Mouse (Mus musculus): ENCODE data around the gene Per2. TPM values are rescaled to one million over a fixed set of nuclear protein-coding genes. Genes with fewer than 3 reads are reported as not detected.

The Per2 gene
- polyA plus RNA-seq, 1 experiment: 18.1 TPM

- TF ChIP-seq CTCF (IDR thresholded peaks at IDR 0.05; ENCODE audit: borderline replicate concordance, insufficient read depth, low read depth, low read length) (no peak), POLR2A (IDR thresholded peaks at IDR 0.05; ENCODE audit: borderline replicate concordance, insufficient read depth, low read length) (no peak)
- H3K27me3 ChIP-seq (ENCODE audit: control insufficient read depth, insufficient read depth, low read length): no peaks in the 10 kb centered on the region; the same call in 1 of the 2 replicates
- WGBS: 72% methylated on average over 23 of the region's 23 CpGs
Observed at GRCm38 (mm10) chr1:91370055-91370454, 89.1 kb downstream of the Per2 start.

GRCm38 (mm10) chr1:91369408-91369807 is 89.7 kb downstream of the Per2 start:
- TF ChIP-seq POLR2A (IDR thresholded peaks at IDR 0.05; ENCODE audit: borderline replicate concordance, insufficient read depth, low read length): no peak
- no peak for TF ChIP-seq CTCF (IDR thresholded peaks at IDR 0.05; ENCODE audit: borderline replicate concordance, insufficient read depth, low read depth, low read length)
- Histone ChIP-seq H3K4me1 (ENCODE audit: control insufficient read depth, insufficient read depth, low read length) (no peaks in the 10 kb centered on the region), H3K27ac (ENCODE audit: insufficient read depth, low read length) (no peak overlapping the region), H3K27me3 (ENCODE audit: control insufficient read depth, insufficient read depth, low read length) (no peaks in the 10 kb centered on the region; the same call in 1 of the 2 replicates), H3K4me3 (replicated peaks; ENCODE audit: insufficient read depth, low read depth, low read length) (no peak overlapping the region)
- WGBS: 70% methylated on average over 4 of the region's 4 CpGs
- DNase-seq: no peak

More at GRCm38 (mm10) chr1:91370055-91370454, 89.1 kb downstream of the Per2 start:
- no peak overlapping the region for H3K4me3 ChIP-seq (replicated peaks; ENCODE audit: insufficient read depth, low read depth, low read length)
- DNase-seq: no peak
- H3K4me1 ChIP-seq (ENCODE audit: control insufficient read depth, insufficient read depth, low read length): no peaks in the 10 kb centered on the region
- H3K27ac ChIP-seq (ENCODE audit: insufficient read depth, low read length): no peak overlapping the region

- no peaks in the 10 kb centered on the region for H3K4me1 ChIP-seq (ENCODE audit: control insufficient read depth, insufficient read depth, low read length)
- DNase-seq: no peak
- TF ChIP-seq CTCF (IDR thresholded peaks at IDR 0.05; ENCODE audit: borderline replicate concordance, insufficient read depth, low read depth, low read length) (no peak), POLR2A (IDR thresholded peaks at IDR 0.05; ENCODE audit: borderline replicate concordance, insufficient read depth, low read length) (no peak)
- 100% methylated on average over 3 of the region's 3 CpGs for WGBS
- no peaks in the 10 kb centered on the region; the same call in 1 of the 2 replicates for H3K27me3 ChIP-seq (ENCODE audit: control insufficient read depth, insufficient read depth, low read length)
- no peak overlapping the region for H3K27ac ChIP-seq (ENCODE audit: insufficient read depth, low read length)
- no peak overlapping the region for H3K4me3 ChIP-seq (replicated peaks; ENCODE audit: insufficient read depth, low read depth, low read length)
Observed at GRCm38 (mm10) chr1:91367295-91367694, 91.8 kb downstream of the Per2 start.

GRCm38 (mm10) chr1:91366215-91367108 is 92.7 kb downstream of the Per2 start, which contains the start of gene Erfe:
Gene Erfe, plus strand, starts transcription at chr1:91366430.
- no peak for TF ChIP-seq POLR2A (IDR thresholded peaks at IDR 0.05; ENCODE audit: borderline replicate concordance, insufficient read depth, low read length)
- TF ChIP-seq CTCF (IDR thresholded peaks at IDR 0.05; ENCODE audit: borderline replicate concordance, insufficient read depth, low read depth, low read length): 0 out of 2 replicates have a peak, but pooled peaks have one; percentile 25
- Histone ChIP-seq H3K4me3 (replicated peaks; ENCODE audit: insufficient read depth, low read depth, low read length) (no peak within 1 kb of the TSS), H3K4me1 (ENCODE audit: control insufficient read depth, insufficient read depth, low read length) (no peaks in the 10 kb centered on the region), H3K27ac (ENCODE audit: insufficient read depth, low read length) (no peak within 1 kb of the TSS), H3K27me3 (ENCODE audit: control insufficient read depth, insufficient read depth, low read length) (no peaks in the 10 kb centered on the region; the same call in 1 of the 2 replicates)
- WGBS: 3% methylated on average over 68 of the region's 68 CpGs
- peak in 1 of 2 experiments; percentile 21 for DNase-seq

Other genes with a start within 250 kb of the Per2 start
- 70.7 and 72.3 TPM in 2 replicates for gene Ube2f, start 209.0 kb downstream of the Per2 start, polyA plus RNA-seq (2012; rRNA removed)
- 28.7 and 29.9 TPM in 2 replicates for gene Scly, start 161.0 kb downstream of the Per2 start, polyA plus RNA-seq (2012; rRNA removed)
- 0.03 and 0.05 TPM in 2 replicates for gene Espnl, start 137.2 kb downstream of the Per2 start, polyA plus RNA-seq (2012; rRNA removed)
- gene Klhl30, start 108.3 kb downstream of the Per2 start, polyA plus RNA-seq (2012; rRNA removed): 0.13 and 0.14 TPM in 2 replicates
- gene Erfe, start 92.9 kb downstream of the Per2 start, polyA plus RNA-seq (2012; rRNA removed): 0.11 TPM in 1 of 2 replicates, not detected in the other
- 101 and 103 TPM in 2 replicates for gene Ilkap, start 60.5 kb downstream of the Per2 start, polyA plus RNA-seq (2012; rRNA removed)
- 28.2 and 31.4 TPM in 2 replicates for gene Hes6, start 45.3 kb downstream of the Per2 start, polyA plus RNA-seq (2012; rRNA removed)
- gene Traf3ip1, start 35.3 kb upstream of the Per2 start, polyA plus RNA-seq (2012; rRNA removed): 17.6 and 20.0 TPM in 2 replicates
- gene Asb1, start 81.2 kb upstream of the Per2 start, polyA plus RNA-seq (2012; rRNA removed): 17.2 and 20.1 TPM in 2 replicates

Data from cerebellum, adult 2 months (tissue).